Mouse (Mus musculus) thymus, postnatal 0 days (tissue): ENCODE results near the gene Fgr. TPM values are rescaled to one million over a fixed set of nuclear protein-coding genes. Genes with fewer than 3 reads are reported as not detected.

ENCODE experiments used
- DNase-seq: peaks from one replicate; pipeline ENCODE4 v3.0.0-alpha.2; 2015; ENCODE audit warnings: low spot score
- polyA plus RNA-seq: library from polyadenylated mRNA; unstranded; fragments of >200 nt; fragmentation: Nextera tagmentation; extraction: Ambion mirVana; gene quantifications from 2 replicates; pipeline ENCODE4 v1.2.1, GENCODE M21; 2015

The Fgr gene
- polyA plus RNA-seq, 1 experiment from 2014 or later = 6.0 TPM

- DNase-seq = no peak
Observed at GRCm38 (mm10) chr4:133035446-133035845, 61.6 kb downstream of the Fgr start.

GRCm38 (mm10) chr4:133035946-133036345 lies 62.1 kb downstream of the Fgr start:
- DNase-seq = no peak

- no peak for DNase-seq
Observed at GRCm38 (mm10) chr4:133037293-133037692, 63.4 kb downstream of the Fgr start.

- no peak for DNase-seq
Observed at GRCm38 (mm10) chr4:133037798-133038197, 63.9 kb downstream of the Fgr start.

GRCm38 (mm10) chr4:133038521-133039115 lies 64.7 kb downstream of the Fgr start:
- peak; percentile 18 for DNase-seq

- DNase-seq = peak; percentile 49
Observed at GRCm38 (mm10) chr4:133039116-133039819, 65.4 kb downstream of the Fgr start.

GRCm38 (mm10) chr4:133039832-133040231 lies 65.9 kb downstream of the Fgr start:
- DNase-seq = no peak

GRCm38 (mm10) chr4:133040241-133040904 lies 66.5 kb downstream of the Fgr start:
- no peak for DNase-seq

- DNase-seq = no peak
Observed at GRCm38 (mm10) chr4:133042244-133042643, 68.3 kb downstream of the Fgr start.

- peak; percentile 45 for DNase-seq
Observed at GRCm38 (mm10) chr4:133042651-133043635, 69.0 kb downstream of the Fgr start.

GRCm38 (mm10) chr4:133043798-133044646 lies 70.1 kb downstream of the Fgr start:
- DNase-seq = no peak

GRCm38 (mm10) chr4:133044647-133045094 lies 70.8 kb downstream of the Fgr start:
- DNase-seq = no peak

- DNase-seq = no peak
Observed at GRCm38 (mm10) chr4:133045771-133046474, 72.0 kb downstream of the Fgr start.

GRCm38 (mm10) chr4:133046691-133047352 lies 72.9 kb downstream of the Fgr start:
- DNase-seq = no peak

- no peak for DNase-seq
Observed at GRCm38 (mm10) chr4:133047353-133048105, 73.6 kb downstream of the Fgr start.

- no peak for DNase-seq
Observed at GRCm38 (mm10) chr4:133049071-133049920, 75.4 kb downstream of the Fgr start.

GRCm38 (mm10) chr4:133050196-133050836 lies 76.4 kb downstream of the Fgr start:
- DNase-seq = no peak
